Mouse (Mus musculus): ENCODE results near the gene Ciita. TPM values are rescaled to one million over a fixed set of nuclear protein-coding genes. Genes with fewer than 3 reads are reported as not detected.
A peak's percentile ranks its signal among the peaks of the same experiment; 100 is the strongest.

The Ciita gene
- total and polyA plus RNA-seq, 3 experiments = 0.11 TPM; not detected in 2

DNA sequence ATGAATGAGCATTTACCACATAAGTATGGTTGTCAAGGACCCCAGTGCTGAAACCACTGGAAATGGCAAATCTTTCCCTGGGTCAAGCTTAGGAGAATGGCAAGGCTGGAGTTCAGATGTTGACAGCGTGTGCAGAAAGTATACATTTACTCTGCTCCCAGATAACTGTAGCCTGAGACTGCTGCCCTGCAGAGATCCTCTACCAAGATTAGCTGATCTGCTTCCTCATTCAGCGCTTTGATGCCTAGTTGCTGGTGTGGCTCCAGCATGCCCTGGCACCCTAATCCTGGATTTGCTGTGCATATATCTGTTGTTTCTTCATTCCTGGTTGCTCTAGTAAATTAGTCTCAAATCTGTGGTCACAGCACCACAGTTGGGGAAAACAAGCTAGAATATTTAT lies 74.0 kb downstream of the Ciita start:
- TF ChIP-seq TAL1 (conservative IDR thresholded peaks at IDR 0.05; ENCODE audit: low read depth, low read length) (no peak), POLR2AphosphoS5 (IDR thresholded peaks at IDR 0.05; ENCODE audit: insufficient replicate concordance, low read depth, low read length) (no peak), GATA2 (IDR thresholded peaks at IDR 0.05; ENCODE audit: borderline replicate concordance, low read depth, low read length) (no peak), CTCF (IDR thresholded peaks at IDR 0.05; ENCODE audit: low read depth, low read length) (no peak), GATA1 (IDR thresholded peaks at IDR 0.05; ENCODE audit: borderline replicate concordance, low read length) (no peak)
- Histone ChIP-seq H3K27me3 (ENCODE audit: insufficient read depth, low read length) (no peaks in the 10 kb centered on the region), H3K36me3 (replicated peaks) (peaks cover 43% of the 10 kb centered on the region), H3K4me3 (ENCODE audit: low read depth, low read length) (no peak overlapping the region), H3K4me1 (ENCODE audit: insufficient read depth, low read depth, low read length) (peaks cover 20% of the 10 kb centered on the region), H3K9me3 (replicated peaks) (no peaks in the 10 kb centered on the region)
- DNase-seq (ENCODE audit: low spot score) = peak; percentile 20
- peak; percentile 34 for ATAC-seq (ENCODE audit: extremely low read depth, insufficient number of reproducible peaks, low FRiP score, poor library complexity, severe bottlenecking)

GRCm38 (mm10) chr16:10559991-10560390 lies 80.1 kb downstream of the Ciita start:
- DNase-seq (ENCODE audit: low spot score) = no peak
- Histone ChIP-seq H3K9me3 (replicated peaks) (no peaks in the 10 kb centered on the region), H3K36me3 (replicated peaks) (peaks cover 61% of the 10 kb centered on the region), H3K4me1 (ENCODE audit: insufficient read depth, low read depth, low read length) (peaks cover 7% of the 10 kb centered on the region; the same call in 1 of the 2 replicates), H3K27me3 (ENCODE audit: insufficient read depth, low read length) (no peaks in the 10 kb centered on the region), H3K4me3 (ENCODE audit: low read depth, low read length) (no peak overlapping the region)
- TF ChIP-seq GATA2 (IDR thresholded peaks at IDR 0.05; ENCODE audit: borderline replicate concordance, low read depth, low read length) (no peak), GATA1 (IDR thresholded peaks at IDR 0.05; ENCODE audit: borderline replicate concordance, low read length) (no peak), CTCF (IDR thresholded peaks at IDR 0.05; ENCODE audit: low read depth, low read length) (no peak), POLR2AphosphoS5 (IDR thresholded peaks at IDR 0.05; ENCODE audit: insufficient replicate concordance, low read depth, low read length) (no peak), TAL1 (conservative IDR thresholded peaks at IDR 0.05; ENCODE audit: low read depth, low read length) (no peak)
- ATAC-seq (ENCODE audit: extremely low read depth, insufficient number of reproducible peaks, low FRiP score, poor library complexity, severe bottlenecking) = no peak

DNA sequence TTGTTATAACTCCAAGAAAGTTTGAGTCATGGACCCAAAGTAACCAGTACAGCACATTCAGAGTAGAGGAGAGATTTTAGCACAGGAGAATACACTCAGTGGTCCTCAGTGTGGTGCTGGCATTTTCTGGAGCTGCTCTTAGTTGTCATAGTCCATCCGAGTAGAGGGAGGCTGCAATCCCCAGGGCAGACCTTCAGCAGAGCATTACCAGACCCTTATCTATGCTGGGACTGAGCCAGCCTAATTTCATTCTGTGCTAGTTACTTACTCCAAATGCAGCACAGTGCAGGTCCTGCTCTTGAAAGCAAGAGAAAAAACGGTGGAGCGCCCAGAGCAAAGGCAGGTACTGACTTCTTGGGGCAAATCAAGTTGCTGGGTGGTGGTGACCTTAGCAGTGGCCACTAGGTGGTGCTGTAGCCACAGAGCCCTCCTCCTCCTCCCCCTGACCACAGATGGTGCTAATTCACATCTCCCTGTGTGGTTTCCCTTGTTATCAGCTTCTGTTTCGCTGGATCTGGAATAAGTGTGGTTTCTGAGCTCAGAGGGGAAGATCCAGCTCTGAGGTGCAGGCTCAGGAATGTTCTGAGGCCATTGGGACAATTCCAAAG lies 85.5 kb downstream of the Ciita start:
- ATAC-seq (ENCODE audit: extremely low read depth, insufficient number of reproducible peaks, low FRiP score, poor library complexity, severe bottlenecking) (peak; percentile 40), DNase-seq (ENCODE audit: low spot score) (peak; percentile 74)
- peaks cover 85% of the 10 kb centered on the region for H3K36me3 ChIP-seq (replicated peaks)
- no peaks in the 10 kb centered on the region for H3K9me3 ChIP-seq (replicated peaks)
- H3K4me1 ChIP-seq (ENCODE audit: insufficient read depth, low read depth, low read length) = peaks cover 8% of the 10 kb centered on the region
- no peaks in the 10 kb centered on the region for H3K27me3 ChIP-seq (ENCODE audit: insufficient read depth, low read length)
- no peak overlapping the region for H3K4me3 ChIP-seq (ENCODE audit: low read depth, low read length)
- TF ChIP-seq CTCF (IDR thresholded peaks at IDR 0.05; ENCODE audit: low read depth, low read length) (peak; percentile 95), POLR2AphosphoS5 (IDR thresholded peaks at IDR 0.05; ENCODE audit: insufficient replicate concordance, low read depth, low read length) (no peak)

GRCm38 (mm10) chr16:10567153-10567552 lies 87.3 kb downstream of the Ciita start:
- TF ChIP-seq GATA1 (IDR thresholded peaks at IDR 0.05; ENCODE audit: borderline replicate concordance, low read length) (no peak), GATA2 (IDR thresholded peaks at IDR 0.05; ENCODE audit: borderline replicate concordance, low read depth, low read length) (no peak), TAL1 (conservative IDR thresholded peaks at IDR 0.05; ENCODE audit: low read depth, low read length) (no peak), CTCF (IDR thresholded peaks at IDR 0.05; ENCODE audit: low read depth, low read length) (no peak), POLR2AphosphoS5 (IDR thresholded peaks at IDR 0.05; ENCODE audit: insufficient replicate concordance, low read depth, low read length) (no peak)
- Histone ChIP-seq H3K27me3 (ENCODE audit: insufficient read depth, low read length) (no peaks in the 10 kb centered on the region), H3K4me1 (ENCODE audit: insufficient read depth, low read depth, low read length) (peaks cover 8% of the 10 kb centered on the region), H3K9me3 (replicated peaks) (no peaks in the 10 kb centered on the region), H3K4me3 (ENCODE audit: low read depth, low read length) (no peak overlapping the region), H3K36me3 (replicated peaks) (peaks cover 85% of the 10 kb centered on the region)
- DNase-seq (ENCODE audit: low spot score) (no peak), ATAC-seq (ENCODE audit: extremely low read depth, insufficient number of reproducible peaks, low FRiP score, poor library complexity, severe bottlenecking) (no peak)

DNA sequence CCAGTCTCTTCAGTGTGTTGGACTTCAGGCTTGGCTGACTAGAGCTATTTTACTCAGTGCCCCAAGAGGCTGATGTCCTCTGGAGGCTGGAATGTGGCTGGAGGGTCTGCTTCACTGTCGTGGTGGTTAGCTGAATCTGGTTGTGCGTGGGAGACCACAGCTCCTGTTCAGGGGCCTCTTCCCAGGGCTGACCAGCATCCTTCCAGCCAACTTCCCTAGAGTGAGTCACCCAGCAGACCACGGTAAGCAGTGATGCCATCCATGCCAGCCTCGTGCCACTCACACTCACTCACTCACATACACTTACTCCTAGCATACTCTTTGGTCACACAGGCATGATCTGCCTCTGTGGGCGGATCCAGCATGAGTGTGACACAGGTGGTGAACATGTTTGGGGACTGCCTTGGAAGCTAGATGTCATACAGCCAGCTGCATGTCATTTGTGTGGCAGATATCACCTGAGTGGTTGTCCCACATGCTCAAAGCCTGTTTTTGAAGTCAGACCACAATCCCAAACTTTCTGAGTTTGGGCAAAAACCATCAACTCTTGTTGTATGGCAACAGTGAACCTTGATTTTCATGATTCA lies 90.0 kb downstream of the Ciita start:
- H3K9me3 ChIP-seq (replicated peaks) = no peaks in the 10 kb centered on the region
- ATAC-seq (ENCODE audit: extremely low read depth, insufficient number of reproducible peaks, low FRiP score, poor library complexity, severe bottlenecking) (no peak), DNase-seq (ENCODE audit: low spot score) (no peak)
- H3K36me3 ChIP-seq (replicated peaks) = peaks cover 89% of the 10 kb centered on the region
- TF ChIP-seq POLR2AphosphoS5 (IDR thresholded peaks at IDR 0.05; ENCODE audit: insufficient replicate concordance, low read depth, low read length) (no peak), GATA1 (IDR thresholded peaks at IDR 0.05; ENCODE audit: borderline replicate concordance, low read length) (no peak), CTCF (IDR thresholded peaks at IDR 0.05; ENCODE audit: low read depth, low read length) (no peak), TAL1 (conservative IDR thresholded peaks at IDR 0.05; ENCODE audit: low read depth, low read length) (no peak), GATA2 (IDR thresholded peaks at IDR 0.05; ENCODE audit: borderline replicate concordance, low read depth, low read length) (no peak)
- no peaks in the 10 kb centered on the region for H3K27me3 ChIP-seq (ENCODE audit: insufficient read depth, low read length)
- H3K4me3 ChIP-seq (ENCODE audit: low read depth, low read length) = no peak overlapping the region
- H3K4me1 ChIP-seq (ENCODE audit: insufficient read depth, low read depth, low read length) = peaks cover 8% of the 10 kb centered on the region

DNA sequence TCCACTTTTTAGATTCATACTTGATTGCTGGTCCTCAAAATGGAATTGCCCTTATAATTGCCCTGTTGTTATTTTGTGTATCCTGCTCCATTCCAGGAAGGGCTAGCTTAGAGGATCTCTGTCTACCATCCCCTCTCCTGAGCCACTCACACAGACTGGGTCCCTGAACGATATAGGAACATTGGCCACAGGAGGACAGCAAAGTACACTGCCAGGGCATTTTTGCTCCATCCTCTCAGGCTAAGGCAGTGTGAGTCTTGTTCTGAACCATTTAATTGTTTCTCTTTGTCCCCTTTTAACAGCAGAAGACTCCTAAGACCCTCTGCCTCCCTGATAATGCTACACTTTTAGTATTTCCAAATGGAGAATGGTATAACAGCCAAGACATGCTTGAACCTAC lies 90.8 kb downstream of the Ciita start:
- H3K9me3 ChIP-seq (replicated peaks) = no peaks in the 10 kb centered on the region
- H3K4me1 ChIP-seq (ENCODE audit: insufficient read depth, low read depth, low read length) = peaks cover 3% of the 10 kb centered on the region; the same call in 1 of the 2 replicates
- DNase-seq (ENCODE audit: low spot score) = no peak
- ATAC-seq (ENCODE audit: extremely low read depth, insufficient number of reproducible peaks, low FRiP score, poor library complexity, severe bottlenecking) = no peak
- H3K27me3 ChIP-seq (ENCODE audit: insufficient read depth, low read length) = no peaks in the 10 kb centered on the region
- no peak overlapping the region for H3K4me3 ChIP-seq (ENCODE audit: low read depth, low read length)
- peaks cover 88% of the 10 kb centered on the region for H3K36me3 ChIP-seq (replicated peaks)
- no peak for TF ChIP-seq GATA1 (IDR thresholded peaks at IDR 0.05; ENCODE audit: borderline replicate concordance, low read length)
- no peak for TF ChIP-seq POLR2AphosphoS5 (IDR thresholded peaks at IDR 0.05; ENCODE audit: insufficient replicate concordance, low read depth, low read length)
- TF ChIP-seq TAL1 (conservative IDR thresholded peaks at IDR 0.05; ENCODE audit: low read depth, low read length) = no peak
- no peak for TF ChIP-seq CTCF (IDR thresholded peaks at IDR 0.05; ENCODE audit: low read depth, low read length)
- no peak for TF ChIP-seq GATA2 (IDR thresholded peaks at IDR 0.05; ENCODE audit: borderline replicate concordance, low read depth, low read length)
